Comparison of ENCODE assay signal across 11 mouse cellular contexts in the genomic region with DNA sequence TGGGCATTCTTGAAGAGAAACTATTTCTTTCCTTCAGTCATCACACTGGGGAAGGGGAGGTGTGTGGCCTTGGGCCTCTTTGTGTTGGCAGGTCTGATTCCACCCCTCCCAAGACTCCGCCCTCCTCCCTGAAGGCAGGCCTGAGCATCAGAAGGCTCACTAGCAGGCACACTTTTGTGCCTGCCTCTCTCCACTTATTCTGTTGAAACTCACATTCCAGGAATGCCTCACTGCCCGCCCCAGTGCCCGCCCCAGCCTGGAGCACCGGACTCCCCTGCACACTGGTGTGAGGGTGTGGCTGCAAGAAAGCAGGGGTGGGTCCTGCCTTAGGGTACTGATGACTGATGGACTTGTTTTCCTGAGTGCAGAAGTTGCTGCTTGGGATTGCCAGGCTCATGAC. TPM values are rescaled to one million over a fixed set of nuclear protein-coding genes. Genes with fewer than 3 reads are reported as not detected.
DNase-seq lines count a peak whose midpoint lies in the region; ATAC-seq lines count a peak whose summit lies in the region.
"Had no signal": no experiment of that assay in that cellular context is flagged by ENCODE, and none has a peak within 500 bp of the region (broad histone marks: within the 10 kb centered on the region; RNA-seq: fewer than 3 reads in every experiment).

No protein-coding gene starts in this region.

- H3K27ac ChIP-seq in heart, embryonic 15.5 days, result peak overlapping the region; percentile 16; the same call in 1 of the 2 replicates
- H3K27ac ChIP-seq: hindbrain, embryonic 15.5 days; macrophage had no signal

- ATAC-seq in heart, embryonic 15.5 days (replicated peaks; ENCODE audit: insufficient number of reproducible peaks, insufficient read depth, low FRiP score, low read depth), result peak; percentile 54

- no peaks in the 10 kb centered on the region for H3K27me3 ChIP-seq in heart, embryonic 15.5 days

- no peak overlapping the region for H3K4me3 ChIP-seq in heart, embryonic 15.5 days
- H3K4me3 ChIP-seq: hindbrain, embryonic 15.5 days had no signal

- WGBS in heart, embryonic 15.5 days, result 22% methylated on average over 4 of the region's 4 CpGs

- no peaks in the 10 kb centered on the region for H3K9me3 ChIP-seq in heart, embryonic 15.5 days (replicated peaks)
- H3K9me3 ChIP-seq: hindbrain, embryonic 15.5 days had no signal

- no peaks in the 10 kb centered on the region for H3K36me3 ChIP-seq in heart, embryonic 15.5 days
- H3K36me3 ChIP-seq: G1E; hindbrain, embryonic 15.5 days had no signal

- H3K9ac ChIP-seq in heart, embryonic 15.5 days, result no peak overlapping the region
- H3K9ac ChIP-seq: hindbrain, embryonic 15.5 days had no signal

- DNase-seq in heart, adult 11 months, result no peak
- peak; percentile 54 for DNase-seq in embryo, embryonic 10 days (ENCODE audit: low spot score)
- DNase-seq in kidney, postnatal 10 days, result peak; percentile 70
- DNase-seq in mesoderm, embryonic 11.5 days (ENCODE audit: low read depth, low spot score), result peak; percentile 35
- DNase-seq in ovary, postnatal 36 days (ENCODE audit: low spot score), result no peak
- no peak for DNase-seq in testis, postnatal 14 days (ENCODE audit: low spot score)
- DNase-seq in cerebellum, adult 11-12 months, result no peak

- no peak overlapping the region for H3K4me2 ChIP-seq in heart, embryonic 15.5 days
- H3K4me2 ChIP-seq: hindbrain, embryonic 15.5 days had no signal

- H3K4me1 ChIP-seq in heart, embryonic 15.5 days (replicated peaks), result peaks cover 26% of the 10 kb centered on the region

RNA-seq across cellular contexts. Expression of gene Htra1, which starts 46.5 kb away (rescaled TPM):
- 78.0 and 80.3 TPM in 2 replicates for polyA plus RNA-seq in heart, embryonic 15.5 days (2015; fragmentation: Nextera tagmentation; extraction: Ambion mirVana)
- polyA plus RNA-seq: G1E had no signal

RNA-seq across cellular contexts. Expression of gene Dmbt1, which starts 49.5 kb away (rescaled TPM):
- polyA plus RNA-seq in heart, embryonic 15.5 days (2015; fragmentation: Nextera tagmentation; extraction: Ambion mirVana), result 0.06 TPM in 1 of 2 replicates, not detected in the other
- polyA plus RNA-seq: G1E; hindbrain, embryonic 15.5 days; macrophage had no signal

Comparison
In these comparisons a context has a peak if more than half of its experiments do, and no peak if none do; other contexts are left out.
1. DNase-seq: peak in embryo, embryonic 10 days (single experiment), kidney, postnatal 10 days (single experiment) and mesoderm, embryonic 11.5 days (single experiment); none in heart, adult 11 months (single experiment), ovary, postnatal 36 days (single experiment), testis, postnatal 14 days (single experiment) and cerebellum, adult 11-12 months (single experiment).